8 mouse cellular contexts compared by ENCODE assay signal in the genomic region with DNA sequence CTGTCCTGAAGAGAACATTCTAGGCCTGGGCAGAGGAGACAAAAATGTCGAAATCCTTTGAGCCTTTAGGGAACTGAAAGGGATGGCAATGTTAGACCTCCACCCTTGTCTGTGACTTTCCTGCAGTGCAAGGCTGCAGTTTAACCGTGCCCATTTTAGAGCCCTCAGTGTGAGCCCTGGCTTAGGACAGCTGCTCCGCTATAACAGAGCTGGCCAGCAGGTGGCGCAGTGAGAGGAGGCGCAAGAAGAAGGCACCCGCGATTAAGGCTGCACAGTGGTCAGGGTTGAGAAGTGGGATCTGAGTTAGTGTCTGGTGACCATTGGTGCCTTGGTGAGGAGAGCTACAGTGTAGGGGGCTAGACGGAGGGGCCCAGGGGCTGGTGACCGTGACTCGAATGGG. TPM values are rescaled to one million over a fixed set of nuclear protein-coding genes. Genes with fewer than 3 reads are reported as not detected.
DNase-seq lines count a peak whose midpoint lies in the region; ATAC-seq and TF ChIP-seq lines count a peak whose summit lies in the region.

No protein-coding gene starts in this region.

- H3K27me3 ChIP-seq in kidney, embryonic 16.5 days (ENCODE audit: insufficient read depth, low read length), result no peaks in the 10 kb centered on the region
- no peaks in the 10 kb centered on the region for H3K27me3 ChIP-seq in liver, embryonic 16.5 days (ENCODE audit: control insufficient read depth, insufficient read depth, low read depth, low read length)
- 0 out of 2 replicates have a peak, but pooled peaks cover 3% of the 10 kb centered on the region for H3K27me3 ChIP-seq in neural tube, embryonic 13.5 days

- TF ChIP-seq CTCF in cortical plate, adult 2 months (IDR thresholded peaks at IDR 0.05; ENCODE audit: extremely low read depth, insufficient read depth, low read length), result peak; percentile 93

- DNase-seq in 3134 (ENCODE audit: extremely low read depth, insufficient read length, low spot score), result peak; percentile 33
- peak; percentile 60 for DNase-seq in adipocyte (ENCODE audit: low spot score)
- DNase-seq in gastrocnemius, postnatal 36 days, result peak; percentile 63 to 68
- peak; percentile 77 for DNase-seq in testis, postnatal 14 days (ENCODE audit: low spot score)

- no peak overlapping the region for H3K27ac ChIP-seq in cortical plate, adult 2 months (ENCODE audit: insufficient read depth, low read length)
- H3K27ac ChIP-seq in kidney, embryonic 16.5 days (ENCODE audit: low read length), result no peak overlapping the region
- H3K27ac ChIP-seq in liver, embryonic 16.5 days (ENCODE audit: low read length), result no peak overlapping the region
- no peak overlapping the region for H3K27ac ChIP-seq in neural tube, embryonic 13.5 days (replicated peaks)

- intact Hi-C loops in gastrocnemius, postnatal 36 days (cut with DNase I), result loop anchor here (5.0 kb wide), 1 partner anchor 81 kb away; no protein-coding TSS in a partner anchor

- ATAC-seq in kidney, embryonic 16.5 days (ENCODE audit: low FRiP score, low TSS enrichment), result peak; percentile 24
- peak; percentile 27; the same call in 1 of the 2 replicates for ATAC-seq in liver, embryonic 16.5 days (ENCODE audit: low read depth)
- peak; percentile 44; the same call in 1 of the 2 replicates for ATAC-seq in neural tube, embryonic 13.5 days (ENCODE audit: low read depth)

- H3K9me3 ChIP-seq in kidney, embryonic 16.5 days (ENCODE audit: low read length), result no peaks in the 10 kb centered on the region
- no peaks in the 10 kb centered on the region for H3K9me3 ChIP-seq in liver, embryonic 16.5 days (replicated peaks; ENCODE audit: control insufficient read depth, low read length)
- H3K9me3 ChIP-seq in neural tube, embryonic 13.5 days, result no peaks in the 10 kb centered on the region

- H3K9ac ChIP-seq in kidney, embryonic 16.5 days (replicated peaks; ENCODE audit: low read length), result no peak overlapping the region
- H3K9ac ChIP-seq in liver, embryonic 16.5 days (ENCODE audit: low read depth, low read length), result no peak overlapping the region
- H3K9ac ChIP-seq in neural tube, embryonic 13.5 days, result no peak overlapping the region

- no peak overlapping the region for H3K4me3 ChIP-seq in cortical plate, adult 2 months (ENCODE audit: insufficient read depth, low read length)
- H3K4me3 ChIP-seq in kidney, embryonic 16.5 days (ENCODE audit: low read length), result no peak overlapping the region
- no peak overlapping the region for H3K4me3 ChIP-seq in liver, embryonic 16.5 days (ENCODE audit: low read depth, low read length)
- no peak overlapping the region for H3K4me3 ChIP-seq in neural tube, embryonic 13.5 days

- H3K36me3 ChIP-seq in kidney, embryonic 16.5 days (ENCODE audit: insufficient read depth, low read length), result no peaks in the 10 kb centered on the region
- no peaks in the 10 kb centered on the region for H3K36me3 ChIP-seq in liver, embryonic 16.5 days (ENCODE audit: control insufficient read depth, insufficient read depth)
- no peaks in the 10 kb centered on the region for H3K36me3 ChIP-seq in neural tube, embryonic 13.5 days

- H3K4me1 ChIP-seq in cortical plate, adult 2 months (ENCODE audit: control insufficient read depth, insufficient read depth, low read length), result no peaks in the 10 kb centered on the region
- peaks cover 18% of the 10 kb centered on the region for H3K4me1 ChIP-seq in kidney, embryonic 16.5 days (ENCODE audit: insufficient read depth, low read length)
- H3K4me1 ChIP-seq in liver, embryonic 16.5 days (ENCODE audit: control insufficient read depth, low read depth, low read length), result peaks cover 11% of the 10 kb centered on the region
- peaks cover 16% of the 10 kb centered on the region for H3K4me1 ChIP-seq in neural tube, embryonic 13.5 days (replicated peaks)

- WGBS in kidney, embryonic 16.5 days, result 8% methylated on average over 10 of the region's 10 CpGs
- WGBS in liver, embryonic 16.5 days (ENCODE audit: insufficient replicate concordance), result 7% methylated on average over 10 of the region's 10 CpGs
- 8% methylated on average over 10 of the region's 10 CpGs for WGBS in neural tube, embryonic 13.5 days

- no peak for TF ChIP-seq POLR2A in cortical plate, adult 2 months (IDR thresholded peaks at IDR 0.05; ENCODE audit: extremely low read depth, insufficient read depth, low read length)

- no peak overlapping the region for H3K4me2 ChIP-seq in kidney, embryonic 16.5 days (replicated peaks; ENCODE audit: low read depth, low read length)
- H3K4me2 ChIP-seq in liver, embryonic 16.5 days (ENCODE audit: low read depth, low read length), result no peak overlapping the region
- no peak overlapping the region for H3K4me2 ChIP-seq in neural tube, embryonic 13.5 days

RNA-seq across cellular contexts. Expression of gene Slc2a7, which starts 12.1 kb away (rescaled TPM):
- not detected in 2 replicates for polyA plus RNA-seq in cortical plate, adult 2 months (2012; rRNA removed)
- total RNA-seq in gastrocnemius, postnatal 36 days (2021), result not detected
- not detected in 2 replicates for polyA plus RNA-seq in kidney, embryonic 16.5 days (2015; fragmentation: Nextera tagmentation; extraction: Ambion mirVana)
- polyA plus RNA-seq in liver, embryonic 16.5 days (2015; fragmentation: Nextera tagmentation; extraction: Ambion mirVana), result 0.12 TPM in 1 of 2 replicates, not detected in the other
- not detected in 2 replicates for polyA plus RNA-seq in neural tube, embryonic 13.5 days (2015; fragmentation: Nextera tagmentation; extraction: Ambion mirVana)

RNA-seq across cellular contexts. Expression of gene Slc2a5, which starts 17.6 kb away (rescaled TPM):
- 9.3 and 10.1 TPM in 2 replicates for polyA plus RNA-seq in cortical plate, adult 2 months (2012; rRNA removed)
- total RNA-seq in gastrocnemius, postnatal 36 days (2021), result under 1 TPM in 1 of 2 experiments, not detected in 1; 0.10 TPM
- polyA plus RNA-seq in kidney, embryonic 16.5 days (2015; fragmentation: Nextera tagmentation; extraction: Ambion mirVana), result 2.2 and 2.5 TPM in 2 replicates
- polyA plus RNA-seq in liver, embryonic 16.5 days (2015; fragmentation: Nextera tagmentation; extraction: Ambion mirVana), result 0.21 and 0.27 TPM in 2 replicates
- polyA plus RNA-seq in neural tube, embryonic 13.5 days (2015; fragmentation: Nextera tagmentation; extraction: Ambion mirVana), result 2.5 and 2.7 TPM in 2 replicates

RNA-seq across cellular contexts. Expression of gene Gpr157, which starts 49.5 kb away (rescaled TPM):
- 1.9 and 2.0 TPM in 2 replicates for polyA plus RNA-seq in cortical plate, adult 2 months (2012; rRNA removed)
- 10 to 100 TPM; 32.5 to 36.5 TPM for total RNA-seq in gastrocnemius, postnatal 36 days (2021)
- polyA plus RNA-seq in kidney, embryonic 16.5 days (2015; fragmentation: Nextera tagmentation; extraction: Ambion mirVana), result 0.40 and 0.51 TPM in 2 replicates
- 0.37 and 0.74 TPM in 2 replicates for polyA plus RNA-seq in liver, embryonic 16.5 days (2015; fragmentation: Nextera tagmentation; extraction: Ambion mirVana)
- polyA plus RNA-seq in neural tube, embryonic 13.5 days (2015; fragmentation: Nextera tagmentation; extraction: Ambion mirVana), result 0.56 and 0.70 TPM in 2 replicates
